Mouse (Mus musculus) C2C12 (cell line): ENCODE results near the gene Kdm4a. TPM values are rescaled to one million over a fixed set of nuclear protein-coding genes. Genes with fewer than 3 reads are reported as not detected.

Experiments
- H3K27me3 ChIP-seq: one replicate; pipeline ENCODE4 v1.6.1; 2011; ENCODE audit not compliant: control insufficient read depth, insufficient read depth, insufficient read length
- H3K36me3 ChIP-seq: one replicate; pipeline ENCODE4 v1.6.1; 2011; ENCODE audit not compliant: control insufficient read depth, insufficient read depth
- H3K4me3 ChIP-seq: one replicate; pipeline ENCODE4 v1.5.1; 2011; ENCODE audit warnings: mild to moderate bottlenecking, control low read depth; ENCODE audit not compliant: poor library complexity, insufficient read depth, severe bottlenecking
- H3K79me2 ChIP-seq: one replicate; pipeline ENCODE4 v1.6.1; 2011; ENCODE audit not compliant: control insufficient read depth, insufficient read depth
- H3K79me3 ChIP-seq: one replicate; pipeline ENCODE4 v1.6.1; 2011; ENCODE audit warnings: low read depth, control low read depth
- H3ac ChIP-seq: one replicate; pipeline ENCODE3; 2011; ENCODE audit warnings: low read depth; ENCODE audit not compliant: control insufficient read depth, insufficient read length
- CEBPB ChIP-seq: IDR thresholded peaks from one replicate; pipeline ENCODE4 v1.6.1; 2011; ENCODE audit warnings: low read depth, mild to moderate bottlenecking, control low read depth, moderate library complexity
- CTCF ChIP-seq: IDR thresholded peaks from one replicate; pipeline ENCODE4 v1.5.1; 2011; ENCODE audit not compliant: control insufficient read depth, insufficient read depth, insufficient read length
- FOSL1 ChIP-seq: IDR thresholded peaks from one replicate; pipeline ENCODE4 v1.8.0; 2011; ENCODE audit warnings: mild to moderate bottlenecking, low read length; ENCODE audit not compliant: poor library complexity, insufficient read depth, severe bottlenecking
- MAX ChIP-seq: IDR thresholded peaks from one replicate; pipeline ENCODE4 v1.6.1; 2011; ENCODE audit warnings: mild to moderate bottlenecking, control low read depth
- MYOD1 ChIP-seq: IDR thresholded peaks from one replicate; pipeline ENCODE4 v1.6.1; 2011; ENCODE audit warnings: low read depth; ENCODE audit not compliant: control insufficient read depth, insufficient read length
- MYOG ChIP-seq: IDR thresholded peaks from one replicate; pipeline ENCODE4 v1.6.1; 2011; ENCODE audit not compliant: control insufficient read depth, insufficient read length; ENCODE audit errors: extremely low read depth
- USF1 ChIP-seq: IDR thresholded peaks from one replicate; pipeline ENCODE4 v1.6.1; 2011; ENCODE audit warnings: low read depth, mild to moderate bottlenecking, control low read depth, moderate library complexity
- polyA plus RNA-seq: library from polyadenylated mRNA; unstranded; fragments of >200 nt; fragmentation: generic; extraction: Trizol; gene quantifications from one replicate; pipeline ENCODE4 v1.2.1, GENCODE M21; 2012; ENCODE audit warnings: missing spikeins

The Kdm4a gene
- polyA plus RNA-seq, 1 experiment, result 28.1 TPM

DNA sequence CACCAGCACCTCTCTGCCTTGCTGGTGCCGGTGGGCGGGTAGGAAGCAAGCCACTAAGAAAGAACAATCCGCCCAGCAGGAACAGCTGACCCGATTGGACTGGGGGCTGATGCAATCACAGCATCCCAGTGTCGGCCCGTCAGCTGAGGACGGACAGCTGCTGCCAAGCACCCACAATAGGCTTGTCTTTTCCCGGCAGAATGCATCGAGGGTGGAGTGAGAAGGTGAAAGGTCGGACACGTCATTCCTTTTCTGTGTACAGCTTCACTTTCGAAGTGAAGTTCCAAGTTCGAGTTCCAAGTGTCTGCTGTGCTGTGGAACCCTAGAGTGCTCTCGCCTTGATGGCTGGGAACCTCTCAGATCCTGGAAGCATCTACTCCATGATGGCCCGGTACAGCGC, 42.0 kb downstream of the Kdm4a start:
- peaks cover 50% of the 10 kb centered on the region for H3K36me3 ChIP-seq
- peaks cover 2% of the 10 kb centered on the region for H3K79me3 ChIP-seq
- peaks cover 16% of the 10 kb centered on the region for H3K79me2 ChIP-seq
- no peaks in the 10 kb centered on the region for H3K27me3 ChIP-seq
- H3K4me3 ChIP-seq, result no peak overlapping the region
- no peak for TF ChIP-seq MAX
- no peak for TF ChIP-seq USF1
- no peak for TF ChIP-seq FOSL1
- TF ChIP-seq MYOD1, result no peak
- TF ChIP-seq CEBPB, result no peak
- TF ChIP-seq CTCF, result no peak
- no peak for TF ChIP-seq MYOG
- H3ac ChIP-seq, result no peak overlapping the region

GRCm38 (mm10) chr4:118137311-118137710, 42.5 kb downstream of the Kdm4a start:
- peaks cover 4% of the 10 kb centered on the region for H3K79me3 ChIP-seq
- peaks cover 44% of the 10 kb centered on the region for H3K36me3 ChIP-seq
- H3K79me2 ChIP-seq, result peaks cover 22% of the 10 kb centered on the region
- H3K4me3 ChIP-seq, result no peak overlapping the region
- no peaks in the 10 kb centered on the region for H3K27me3 ChIP-seq
- no peak overlapping the region for H3ac ChIP-seq
- TF ChIP-seq MAX, result no peak
- no peak for TF ChIP-seq FOSL1
- no peak for TF ChIP-seq CEBPB
- no peak for TF ChIP-seq MYOG
- TF ChIP-seq CTCF, result no peak
- no peak for TF ChIP-seq USF1
- no peak for TF ChIP-seq MYOD1

GRCm38 (mm10) chr4:118135414-118135813, 44.4 kb downstream of the Kdm4a start:
- H3K4me3 ChIP-seq, result peak overlapping the region; percentile 61
- no peak overlapping the region for H3ac ChIP-seq
- TF ChIP-seq CTCF (no peak), MYOD1 (no peak), FOSL1 (no peak), MAX (no peak), USF1 (no peak), MYOG (no peak), CEBPB (no peak)
- H3K27me3 ChIP-seq, result no peaks in the 10 kb centered on the region
- peaks cover 33% of the 10 kb centered on the region for H3K79me2 ChIP-seq
- peaks cover 6% of the 10 kb centered on the region for H3K79me3 ChIP-seq
- peaks cover 30% of the 10 kb centered on the region for H3K36me3 ChIP-seq

GRCm38 (mm10) chr4:118134485-118135365, 45.1 kb downstream of the Kdm4a start, which contains the start of gene St3gal3:
St3gal3 (minus strand) TSS chr4:118134914.
- peaks cover 13% of the 10 kb centered on the region for H3K79me3 ChIP-seq
- no peaks in the 10 kb centered on the region for H3K27me3 ChIP-seq
- H3K4me3 ChIP-seq, result peak within 1 kb of the TSS; percentile 61
- peak within 1 kb of the TSS; percentile 99 for H3ac ChIP-seq
- H3K79me2 ChIP-seq, result peaks cover 40% of the 10 kb centered on the region
- peaks cover 24% of the 10 kb centered on the region for H3K36me3 ChIP-seq
- TF ChIP-seq USF1 (no peak), MYOG (no peak)

DNA sequence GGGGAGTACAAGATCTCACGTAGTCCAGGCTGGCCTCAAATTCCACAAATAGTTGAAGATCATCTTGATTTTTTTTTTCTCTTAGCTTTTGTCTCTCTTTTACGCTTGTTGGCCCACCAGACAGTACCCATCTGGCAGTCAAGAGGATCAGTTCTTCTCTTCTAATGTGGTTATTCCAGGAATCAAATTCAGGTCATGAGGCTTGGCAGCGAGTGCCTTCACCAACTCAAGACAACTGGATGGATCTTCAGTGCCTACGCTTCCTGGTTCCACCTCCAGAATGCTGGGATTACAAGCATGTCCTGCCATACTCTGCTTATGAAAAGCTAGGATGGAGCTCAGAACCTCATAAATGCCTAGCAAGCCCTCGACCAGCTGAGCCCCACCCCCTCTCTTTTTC, 48.5 kb downstream of the Kdm4a start:
- TF ChIP-seq CEBPB, result no peak
- no peak for TF ChIP-seq USF1
- TF ChIP-seq CTCF, result no peak
- Histone ChIP-seq H3K4me3 (no peak overlapping the region), H3K36me3 (peaks cover 3% of the 10 kb centered on the region), H3ac (no peak overlapping the region), H3K79me2 (peaks cover 64% of the 10 kb centered on the region), H3K79me3 (peaks cover 15% of the 10 kb centered on the region), H3K27me3 (no peaks in the 10 kb centered on the region)

DNA sequence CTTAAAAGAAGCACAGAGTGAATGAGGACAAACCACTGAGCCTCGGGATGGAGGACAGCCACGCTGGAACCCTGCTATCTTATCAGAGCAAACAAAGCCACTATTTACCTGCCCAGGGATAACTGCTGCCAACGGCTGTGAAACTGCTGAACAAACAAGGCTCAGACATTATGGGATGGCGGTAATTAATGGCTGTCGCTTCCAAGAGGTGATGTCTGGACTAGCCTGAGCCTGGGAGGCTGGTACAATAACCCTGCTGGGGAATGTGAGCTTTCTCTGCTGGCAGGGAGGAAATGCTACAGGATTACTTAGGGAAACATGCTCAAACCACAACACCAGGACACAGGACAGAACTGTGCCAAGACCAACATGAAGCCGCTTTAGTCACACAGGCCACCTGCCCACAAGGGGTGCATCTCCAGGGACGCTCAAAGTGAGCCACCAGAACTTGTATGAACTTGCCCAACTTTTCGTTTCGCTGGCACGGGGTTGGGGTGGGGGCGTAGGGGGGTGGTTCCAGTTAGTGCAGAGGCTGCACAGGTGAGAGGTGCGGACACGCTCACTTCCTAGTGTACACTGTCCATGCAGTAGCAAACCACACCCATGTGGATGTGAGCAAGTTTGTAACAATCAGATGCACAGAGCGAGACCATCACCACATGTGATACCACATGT, 56.7 kb downstream of the Kdm4a start:
- Histone ChIP-seq H3ac (peak overlapping the region; percentile 16), H3K79me3 (peaks cover 14% of the 10 kb centered on the region), H3K79me2 (peaks cover 74% of the 10 kb centered on the region), H3K36me3 (no peaks in the 10 kb centered on the region), H3K27me3 (no peaks in the 10 kb centered on the region), H3K4me3 (no peak overlapping the region)
- TF ChIP-seq FOSL1, result no peak
- peak; percentile 74 for TF ChIP-seq MYOD1
- peak; percentile 56 for TF ChIP-seq MAX
